Mouse (Mus musculus) embryonic facial prominence, embryonic 11.5 days (tissue): Measurements from ENCODE around the gene Myo1d. TPM values are rescaled to one million over a fixed set of nuclear protein-coding genes. Genes with fewer than 3 reads are reported as not detected.

Source experiments
- ATAC-seq: fragments of 200-750 bp; cut with Nextera tagmentation; replicated peaks from 2 replicates; pipeline ENCODE4 v1.8.0; 2017; ENCODE audit warnings: low read depth; ENCODE audit not compliant: insufficient number of reproducible peaks, low FRiP score, low TSS enrichment
- DNase-seq: peaks from one replicate; pipeline ENCODE4 v3.0.0-alpha.2; 2015; ENCODE audit warnings: low spot score
- H3K27ac ChIP-seq: fragments of 300-500 bp; sonication (generic); replicated peaks from 2 replicates; pipeline ENCODE4 v1.5.1; 2014; ENCODE audit warnings: mild to moderate bottlenecking, low read depth, low read length, control low read depth
- H3K27me3 ChIP-seq: fragments of 300-500 bp; sonication (generic); 2 replicates; pipeline ENCODE4 v1.6.1; 2014; ENCODE audit warnings: mild to moderate bottlenecking, low read length, moderate library complexity, mixed read lengths; ENCODE audit not compliant: control insufficient read depth, insufficient read depth
- H3K36me3 ChIP-seq: fragments of 300-500 bp; sonication (generic); replicated peaks from 2 replicates; pipeline ENCODE4 v1.6.1; 2014; ENCODE audit warnings: low read depth, mild to moderate bottlenecking, low read length, moderate library complexity, mixed read lengths; ENCODE audit not compliant: control insufficient read depth, insufficient read depth
- H3K4me1 ChIP-seq: fragments of 300-500 bp; sonication (generic); 2 replicates; pipeline ENCODE4 v1.6.1; 2014; ENCODE audit warnings: low read length, mixed read lengths; ENCODE audit not compliant: control insufficient read depth, insufficient read depth
- H3K4me2 ChIP-seq: fragments of 300-500 bp; sonication (generic); 2 replicates; pipeline ENCODE4 v1.6.1; 2014; ENCODE audit warnings: low read depth, mild to moderate bottlenecking, control low read depth, low read length, moderate library complexity
- H3K4me3 ChIP-seq: fragments of 300-500 bp; sonication (generic); 2 replicates; pipeline ENCODE4 v1.5.1; 2014; ENCODE audit warnings: low read depth, low read length, control low read depth
- H3K9ac ChIP-seq: fragments of 300-500 bp; sonication (generic); replicated peaks from 2 replicates; pipeline ENCODE4 v1.6.1; 2014; ENCODE audit warnings: mild to moderate bottlenecking, control low read depth, low read length
- H3K9me3 ChIP-seq: fragments of 300-500 bp; sonication (generic); replicated peaks from 2 replicates; pipeline ENCODE4 v1.6.1; 2016; ENCODE audit warnings: mild to moderate bottlenecking, low read length, inconsistent platforms, mixed read lengths; ENCODE audit not compliant: control insufficient read depth
- WGBS: fragments of 180-500 bp; shearing (Covaris S2); extraction: QIAGEN DNeasy Blood & Tissue Kit; methylation state at CpG from one replicate; pipeline ENCODE4 v1.1.7; 2014; 5-methylcytosine and 5-hydroxymethylcytosine counted together
- polyA plus RNA-seq: library from polyadenylated mRNA; unstranded; fragments of >200 nt; fragmentation: Nextera tagmentation; extraction: Ambion mirVana; gene quantifications from 2 replicates; pipeline ENCODE4 v1.2.1, GENCODE M21; 2014

Gene Myo1d
- polyA plus RNA-seq, 1 experiment from 2014 or later: 5.7 TPM

GRCm38 (mm10) chr11:80489882-80490196 lies 290.0 kb downstream of the Myo1d start:
- Histone ChIP-seq H3K36me3 (no peaks in the 10 kb centered on the region), H3K4me1 (peaks cover 2% of the 10 kb centered on the region; the same call in 1 of the 2 replicates), H3K4me2 (no peak overlapping the region), H3K27ac (no peak overlapping the region), H3K9me3 (no peaks in the 10 kb centered on the region), H3K9ac (no peak overlapping the region), H3K4me3 (no peak overlapping the region), H3K27me3 (no peaks in the 10 kb centered on the region)
- DNase-seq (no peak), ATAC-seq (no peak)
- WGBS: 47% methylated on average over 5 of the region's 5 CpGs

- Histone ChIP-seq H3K4me1 (peaks cover 2% of the 10 kb centered on the region; the same call in 1 of the 2 replicates), H3K9ac (no peak overlapping the region), H3K27me3 (no peaks in the 10 kb centered on the region), H3K4me2 (0 out of 2 replicates have a peak overlapping the region, but pooled peaks have one; percentile 11), H3K9me3 (no peaks in the 10 kb centered on the region), H3K27ac (no peak overlapping the region), H3K4me3 (no peak overlapping the region), H3K36me3 (no peaks in the 10 kb centered on the region)
- ATAC-seq: no peak; the same call in 1 of the 2 replicates
- WGBS: 48% methylated on average over 12 of the region's 12 CpGs
- DNase-seq: peak; percentile 54
Measured at GRCm38 (mm10) chr11:80489172-80489881, 290.5 kb downstream of the Myo1d start.

GRCm38 (mm10) chr11:80487904-80488587 lies 291.8 kb downstream of the Myo1d start:
- Histone ChIP-seq H3K27me3 (no peaks in the 10 kb centered on the region), H3K36me3 (no peaks in the 10 kb centered on the region), H3K4me2 (no peak overlapping the region), H3K9me3 (no peaks in the 10 kb centered on the region), H3K4me1 (peaks cover 2% of the 10 kb centered on the region; the same call in 1 of the 2 replicates), H3K4me3 (no peak overlapping the region), H3K27ac (no peak overlapping the region), H3K9ac (no peak overlapping the region)
- WGBS: 75% methylated on average over 15 of the region's 15 CpGs
- ATAC-seq (no peak), DNase-seq (no peak)

GRCm38 (mm10) chr11:80485622-80486206 lies 294.1 kb downstream of the Myo1d start:
- 75% methylated on average over 10 of the region's 10 CpGs for WGBS
- Histone ChIP-seq H3K27ac (no peak overlapping the region), H3K4me1 (peaks cover 2% of the 10 kb centered on the region; the same call in 1 of the 2 replicates), H3K36me3 (no peaks in the 10 kb centered on the region), H3K27me3 (no peaks in the 10 kb centered on the region), H3K4me3 (no peak overlapping the region), H3K4me2 (no peak overlapping the region), H3K9ac (no peak overlapping the region), H3K9me3 (no peaks in the 10 kb centered on the region)
- DNase-seq (no peak), ATAC-seq (no peak)

GRCm38 (mm10) chr11:80485120-80485551 lies 294.7 kb downstream of the Myo1d start:
- H3K9ac ChIP-seq: no peak overlapping the region

GRCm38 (mm10) chr11:80484191-80484791 lies 295.5 kb downstream of the Myo1d start:
- ATAC-seq (no peak), DNase-seq (peak; percentile 31)
- Histone ChIP-seq H3K4me3 (no peak overlapping the region), H3K9ac (no peak overlapping the region), H3K27ac (no peak overlapping the region), H3K36me3 (no peaks in the 10 kb centered on the region; the same call in 1 of the 2 replicates), H3K4me2 (no peak overlapping the region), H3K27me3 (no peaks in the 10 kb centered on the region), H3K4me1 (peaks cover 5% of the 10 kb centered on the region; the same call in 1 of the 2 replicates), H3K9me3 (no peaks in the 10 kb centered on the region)
- 38% methylated on average over 12 of the region's 12 CpGs for WGBS

More at GRCm38 (mm10) chr11:80485120-80485551, 294.7 kb downstream of the Myo1d start:
- H3K36me3 ChIP-seq: no peaks in the 10 kb centered on the region
- no peak for ATAC-seq
- H3K4me3 ChIP-seq: no peak overlapping the region
- H3K27ac ChIP-seq: no peak overlapping the region
- 78% methylated on average over 9 of the region's 9 CpGs for WGBS
- H3K4me2 ChIP-seq: no peak overlapping the region
- no peak for DNase-seq
- peaks cover 2% of the 10 kb centered on the region; the same call in 1 of the 2 replicates for H3K4me1 ChIP-seq
- H3K27me3 ChIP-seq: no peaks in the 10 kb centered on the region
- H3K9me3 ChIP-seq: no peaks in the 10 kb centered on the region

GRCm38 (mm10) chr11:80483536-80484067 lies 296.2 kb downstream of the Myo1d start:
- Histone ChIP-seq H3K4me1 (peaks cover 6% of the 10 kb centered on the region; the same call in 1 of the 2 replicates), H3K9ac (no peak overlapping the region), H3K4me3 (no peak overlapping the region), H3K27me3 (no peaks in the 10 kb centered on the region), H3K9me3 (no peaks in the 10 kb centered on the region), H3K4me2 (no peak overlapping the region), H3K36me3 (no peaks in the 10 kb centered on the region; the same call in 1 of the 2 replicates), H3K27ac (no peak overlapping the region)
- 70% methylated on average over 6 of the region's 6 CpGs for WGBS
- ATAC-seq (no peak), DNase-seq (no peak)
